Comparison of ENCODE assay signal across 22 mouse cellular contexts in genomic region chr5:64828314-64828713, GRCm38 (mm10).
"Had no signal": no experiment of that assay in that cellular context is flagged by ENCODE, and none has a peak within 500 bp of the region (broad histone marks: within the 10 kb centered on the region; RNA-seq: fewer than 3 reads in every experiment).

No protein-coding gene starts in this region.

- H3K4me1 ChIP-seq: limb, embryonic 10.5 days; limb, embryonic 13.5 days; liver, embryonic 12.5 days; lung, embryonic 15.5 days; midbrain, embryonic 12.5 days; midbrain, embryonic 15.5 days; neural tube, embryonic 13.5 days; stomach, embryonic 15.5 days had no signal

- H3K27me3 ChIP-seq: kidney, embryonic 15.5 days; limb, embryonic 13.5 days; liver, embryonic 12.5 days; liver, embryonic 15.5 days; lung, embryonic 15.5 days; midbrain, embryonic 12.5 days; midbrain, embryonic 15.5 days; neural tube, embryonic 13.5 days; stomach, embryonic 15.5 days had no signal

- H3K27ac ChIP-seq: kidney, embryonic 15.5 days; limb, embryonic 10.5 days; limb, embryonic 13.5 days; liver, embryonic 12.5 days; liver, embryonic 15.5 days; lung, embryonic 15.5 days; midbrain, embryonic 12.5 days; midbrain, embryonic 15.5 days; neural tube, embryonic 13.5 days; stomach, embryonic 15.5 days had no signal

- ATAC-seq: liver, embryonic 12.5 days; midbrain, embryonic 15.5 days had no signal

- H3K4me3 ChIP-seq: kidney, embryonic 15.5 days; limb, embryonic 10.5 days; limb, embryonic 13.5 days; liver, embryonic 12.5 days; liver, embryonic 15.5 days; lung, embryonic 15.5 days; midbrain, embryonic 12.5 days; midbrain, embryonic 15.5 days; myocyte; neural tube, embryonic 13.5 days; stomach, embryonic 15.5 days had no signal

- H3K9me3 ChIP-seq: kidney, embryonic 15.5 days; limb, embryonic 10.5 days; liver, embryonic 12.5 days; liver, embryonic 15.5 days; lung, embryonic 15.5 days; midbrain, embryonic 12.5 days; midbrain, embryonic 15.5 days; neural tube, embryonic 13.5 days; stomach, embryonic 15.5 days had no signal

- DNase-seq: kidney, adult 8-10 months; kidney, postnatal 14 days; kidney, postnatal 4 days; liver; lung, adult 18-20 months; lung, postnatal 10 days; lung, postnatal 36 days; retina, postnatal 1 day; right cerebral cortex, postnatal 25 days; spleen, adult 18-20 months; thymus, postnatal 25 days had no signal
